Mouse (Mus musculus): ENCODE data around the gene Cdh12.

DNA sequence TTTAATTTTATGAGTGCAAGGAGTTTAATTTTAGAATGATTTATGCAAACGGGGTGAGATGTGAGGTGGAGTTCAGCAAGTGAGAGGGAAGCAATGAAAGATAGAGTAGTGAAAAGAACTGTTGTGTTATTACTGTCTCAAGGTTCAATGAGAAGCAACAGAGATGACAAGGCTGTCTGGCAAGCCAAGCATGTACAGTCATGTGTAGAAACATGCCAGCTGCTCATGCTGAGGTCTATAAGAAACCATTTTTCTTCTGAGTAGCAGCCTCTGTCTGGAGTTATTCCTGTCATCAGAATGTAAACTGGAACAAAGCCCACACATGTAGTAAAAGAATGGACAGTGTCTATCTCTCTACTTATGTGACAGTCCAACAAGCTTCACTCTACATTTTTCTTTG, 14.5 kb downstream of the Cdh12 start:
- TF ChIP-seq GATA1 (IDR thresholded peaks at IDR 0.05; ENCODE audit: borderline replicate concordance, low read length) (no peak), FLI1 (IDR thresholded peaks at IDR 0.05; ENCODE audit: low read length) (no peak)
